Mouse (Mus musculus): ENCODE results near the gene Tbl2.
A peak's percentile ranks its signal among the peaks of the same experiment; 100 is the strongest.

Tbl2 gene

DNA sequence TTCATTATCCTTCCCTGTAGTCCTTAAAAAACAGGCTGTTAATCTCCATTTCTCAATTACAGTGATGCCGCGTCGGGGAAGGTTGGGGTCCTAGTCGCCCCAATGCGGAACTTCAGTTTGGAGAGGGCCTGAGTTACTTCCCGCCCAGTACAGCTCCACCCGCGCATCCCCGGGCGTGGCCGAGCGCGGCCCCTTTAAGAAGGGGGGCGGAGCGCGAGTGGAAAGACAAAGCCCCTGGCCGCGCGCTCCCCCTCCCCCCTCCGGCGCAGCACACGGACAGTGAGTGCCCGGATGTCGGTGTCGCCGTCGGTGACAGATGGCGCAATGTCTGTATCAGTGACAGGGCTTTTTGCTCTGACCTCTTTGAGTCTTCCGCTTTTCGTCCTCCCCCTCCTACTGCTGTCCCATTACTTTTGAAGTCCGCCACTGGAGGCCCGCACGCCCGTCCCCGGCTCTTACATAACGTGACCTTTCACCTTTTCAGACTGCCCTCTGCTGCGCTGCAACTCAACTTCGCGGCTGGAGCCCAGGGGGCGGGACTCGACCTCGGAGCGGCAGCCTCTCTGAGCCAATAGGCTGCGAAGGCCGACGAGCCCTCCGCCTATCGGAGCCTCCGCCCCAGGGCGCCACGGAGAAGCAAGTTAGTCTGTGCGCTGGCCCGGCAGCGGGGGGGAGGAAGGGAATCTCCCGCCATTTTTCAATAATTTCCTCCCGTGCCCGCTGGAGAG is 37.3 kb downstream of the Tbl2 start, which contains the start of gene Baz1b:
TSS of gene Baz1b (plus strand) at position 644 of the 728 bp plus-strand sequence.
- DNase-seq (ENCODE audit: low read depth) = peak; percentile 95

- DNase-seq (ENCODE audit: low read depth) = peak; percentile 49
These were observed 38.1 kb downstream of the Tbl2 start for GRCm38 (mm10) chr5:135187349-135188213.

DNA sequence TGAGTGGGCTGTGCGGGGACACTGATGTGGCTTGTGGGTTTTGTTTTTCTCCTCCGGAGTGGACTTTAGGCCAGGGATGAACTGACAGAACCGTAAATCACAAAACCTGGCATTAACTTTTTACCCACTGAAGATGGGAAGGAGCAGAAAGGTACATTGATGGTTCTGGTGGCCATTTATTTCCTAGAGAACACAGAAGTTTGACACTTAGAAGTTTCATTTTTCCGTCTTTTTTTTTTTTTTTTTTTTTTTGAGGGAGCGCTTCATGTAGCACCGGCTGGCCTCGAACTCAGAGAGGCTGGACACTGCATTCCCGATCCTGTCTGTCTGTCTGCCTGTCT is 38.7 kb downstream of the Tbl2 start:
- no peak for DNase-seq (ENCODE audit: low read depth)

GRCm38 (mm10) chr5:135189281-135190022 is 40.0 kb downstream of the Tbl2 start:
- DNase-seq (ENCODE audit: low read depth) = no peak

- DNase-seq (ENCODE audit: low read depth) = peak; percentile 68
These were observed 42.2 kb downstream of the Tbl2 start for GRCm38 (mm10) chr5:135191620-135192019.

- no peak for DNase-seq (ENCODE audit: low read depth)
These were observed 43.0 kb downstream of the Tbl2 start for GRCm38 (mm10) chr5:135192431-135192830.

- DNase-seq (ENCODE audit: low read depth) = no peak
These were observed 46.9 kb downstream of the Tbl2 start for GRCm38 (mm10) chr5:135196367-135196766.

DNA sequence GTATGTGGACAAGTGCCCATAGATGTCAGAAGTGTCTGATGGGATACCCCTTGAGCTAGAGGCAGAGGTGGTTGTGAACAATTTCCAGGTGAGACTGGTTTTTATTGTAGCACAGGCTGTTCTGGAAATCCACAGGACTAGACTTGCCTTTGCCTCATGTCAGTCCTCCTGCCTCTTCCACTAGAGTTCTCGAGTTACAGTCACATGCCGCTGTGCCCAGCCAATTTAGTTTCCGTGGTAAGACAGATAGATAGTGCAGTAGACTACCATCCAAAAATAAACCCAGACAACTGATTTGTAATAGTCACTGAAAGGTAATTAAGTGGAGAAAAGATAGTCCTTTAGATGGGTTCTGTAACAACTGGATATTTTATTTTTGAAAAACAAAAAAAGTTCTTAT is 53.3 kb downstream of the Tbl2 start:
- no peak for DNase-seq (ENCODE audit: low read depth)

GRCm38 (mm10) chr5:135208197-135208596 is 58.7 kb downstream of the Tbl2 start:
- DNase-seq (ENCODE audit: low read depth) = no peak
